Mouse (Mus musculus) left cerebral cortex, adult 8-10 months (tissue): ENCODE data around the gene Brox. TPM values are rescaled to one million over a fixed set of nuclear protein-coding genes. Genes with fewer than 3 reads are reported as not detected.

Experiments used
- DNase-seq, 2 experiments: peaks; one replicate each; pipeline ENCODE4 v3.0.0; 2022; ENCODE audit warnings: low spot score in 2 of 2
- total RNA-seq, 4 experiments: library from RNA; stranded (reverse); gene quantifications; 2 replicates each; pipeline ENCODE4 v1.2.4; 2022

Brox gene
- total RNA-seq, 4 experiments from 2014 or later = 54.5 to 60.1 (median 57.4) TPM

GRCm38 (mm10) chr1:183272867-183273818 is 23.9 kb downstream of the Brox start:
- DNase-seq = no peak

DNA sequence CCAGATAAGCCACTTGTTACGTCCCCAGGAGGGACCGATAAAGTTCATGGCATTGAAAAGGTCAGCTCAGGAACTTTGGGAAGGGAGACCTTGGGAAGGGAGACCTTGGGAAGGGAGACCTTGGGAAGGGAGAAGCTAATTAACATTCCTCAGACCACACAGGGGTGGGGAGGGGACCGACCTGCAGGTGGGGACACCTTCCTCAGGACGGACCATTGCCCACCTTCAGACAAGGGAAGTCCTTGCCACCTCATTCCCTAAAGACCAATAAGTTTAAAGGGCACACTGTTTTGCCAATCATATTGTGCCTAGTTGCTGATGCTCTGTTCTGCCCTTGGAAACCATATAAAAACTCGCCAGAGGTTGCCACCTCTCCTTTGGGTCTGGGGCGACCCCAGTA is 29.4 kb downstream of the Brox start:
- DNase-seq = no peak

GRCm38 (mm10) chr1:183265921-183266467 is 31.1 kb downstream of the Brox start:
- DNase-seq = no peak

GRCm38 (mm10) chr1:183264145-183265008 is 32.7 kb downstream of the Brox start:
- DNase-seq = no peak

GRCm38 (mm10) chr1:183252574-183252973 is 44.5 kb downstream of the Brox start:
- no peak for DNase-seq

DNA sequence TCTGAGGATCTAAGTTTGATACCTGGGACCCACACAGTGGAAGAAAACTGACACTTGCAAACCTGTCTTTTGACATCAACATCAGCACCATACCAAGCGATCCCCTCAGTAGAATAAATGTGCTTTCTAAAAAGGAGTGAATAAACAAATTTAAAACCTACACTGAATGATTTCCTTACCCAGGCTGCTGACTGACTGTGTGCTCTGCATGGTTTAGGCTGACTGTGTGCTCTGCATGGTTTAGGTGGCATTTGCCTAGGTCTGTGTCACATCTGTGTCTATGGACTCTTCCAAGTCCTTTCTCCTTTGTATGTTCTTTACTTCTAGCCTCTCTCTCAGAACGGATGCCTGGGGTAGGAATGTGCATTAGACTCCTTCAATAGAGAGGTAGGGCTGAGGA is 45.3 kb downstream of the Brox start:
- DNase-seq = no peak

GRCm38 (mm10) chr1:183250612-183251011 is 46.5 kb downstream of the Brox start:
- no peak for DNase-seq

- DNase-seq = no peak
These were observed 48.9 kb downstream of the Brox start for GRCm38 (mm10) chr1:183248144-183248543.

DNA sequence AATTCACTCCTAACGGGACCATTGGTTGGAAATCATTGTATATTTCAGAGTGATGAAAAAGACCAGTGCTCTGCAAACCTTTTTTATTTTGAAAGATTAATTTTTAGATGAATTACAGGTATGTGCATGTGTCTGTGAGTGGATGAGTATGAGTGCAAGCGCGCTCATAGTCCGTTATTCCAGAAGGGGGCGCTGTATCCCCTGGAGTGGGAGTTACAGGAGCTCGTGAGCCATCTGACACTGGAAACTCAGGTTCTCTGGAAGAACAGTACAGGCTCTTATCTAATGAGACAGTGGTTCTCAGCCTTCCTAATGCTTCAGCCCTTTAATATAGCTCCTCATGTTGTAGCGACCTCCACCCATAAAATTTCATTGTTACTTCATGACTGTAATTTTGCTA is 53.8 kb downstream of the Brox start:
- no peak for DNase-seq

- DNase-seq = no peak
These were observed 59.2 kb downstream of the Brox start for GRCm38 (mm10) chr1:183237901-183238300.

- DNase-seq = no peak
These were observed 60.6 kb downstream of the Brox start for GRCm38 (mm10) chr1:183236460-183236859.

DNA sequence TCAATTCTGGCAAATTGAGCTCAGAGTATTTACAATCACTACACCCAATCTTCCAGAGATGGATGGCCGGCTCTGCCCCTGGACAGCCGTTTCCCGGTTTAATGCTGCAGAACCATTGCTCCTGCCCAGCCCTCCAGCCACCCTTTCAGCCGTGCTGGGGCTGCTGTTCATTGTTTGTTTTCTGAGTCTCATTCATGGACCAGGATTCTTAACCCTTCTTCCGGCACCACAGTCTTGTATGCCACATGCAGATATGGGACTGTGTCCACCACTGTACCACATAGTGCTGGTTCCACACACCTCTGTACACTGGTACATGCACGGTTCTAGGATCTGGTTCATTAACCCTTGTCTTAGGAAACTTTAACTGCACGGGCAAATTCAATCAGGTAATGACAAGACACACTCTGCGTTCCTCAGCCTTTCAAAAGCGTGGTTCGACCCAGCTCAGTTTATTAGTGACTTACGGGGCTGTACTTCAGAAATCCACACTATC is 63.3 kb downstream of the Brox start:
- no peak for DNase-seq

- DNase-seq = no peak
These were observed 63.9 kb downstream of the Brox start for GRCm38 (mm10) chr1:183232985-183233678.

DNA sequence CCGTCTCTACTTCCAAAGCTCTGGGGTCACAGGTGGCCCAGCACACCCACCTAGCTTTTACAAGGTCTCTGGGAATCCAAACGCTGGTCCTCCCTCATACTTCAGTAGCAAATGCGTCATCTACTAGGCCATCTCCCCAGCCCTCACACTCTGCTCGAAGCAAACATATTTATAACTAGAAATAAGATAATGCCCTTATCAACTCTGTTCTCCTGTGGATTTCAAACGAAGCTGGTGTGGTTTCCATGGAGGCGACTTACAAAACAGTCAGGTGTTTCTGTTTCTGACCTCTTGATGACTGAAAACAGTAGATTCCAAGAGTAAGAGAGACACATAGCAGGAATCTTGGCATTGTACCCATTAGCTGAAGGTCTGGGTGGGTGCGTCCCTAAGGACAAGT is 69.6 kb downstream of the Brox start:
- DNase-seq = no peak

Other genes with a start within 250 kb of the Brox start
- gene Disp1, start 75.7 kb downstream of the Brox start, total RNA-seq = 1 to 10 TPM; 6.9 to 8.5 (median 7.4) TPM
- 10 to 100 TPM; 53.4 to 57.2 (median 55.8) TPM for gene Aida, start 679 bp downstream of the Brox start, total RNA-seq
- 100 to 1,000 TPM; 208 to 241 (median 233) TPM for gene Mia3, start 72.3 kb upstream of the Brox start, total RNA-seq
- gene Taf1a, start 91.7 kb upstream of the Brox start, total RNA-seq = 10 to 100 TPM; 15.0 to 21.5 (median 16.7) TPM
- under 1 TPM in 1 of 4 experiments, not detected in 3; 0.15 TPM for gene Hhipl2, start 120.9 kb upstream of the Brox start, total RNA-seq